Mouse (Mus musculus): ENCODE data around the gene Wdr26. TPM values are rescaled to one million over a fixed set of nuclear protein-coding genes. Genes with fewer than 3 reads are reported as not detected.

The Wdr26 gene
- polyA plus RNA-seq, 1 experiment from 2014 or later: 33.3 TPM

- H3K9me3 ChIP-seq: no peaks in the 10 kb centered on the region
- H3K9ac ChIP-seq: no peak overlapping the region
- no peaks in the 10 kb centered on the region for H3K27me3 ChIP-seq (replicated peaks)
- H3K4me3 ChIP-seq (replicated peaks): no peak overlapping the region
- 48% methylated on average over 9 of the region's 9 CpGs for WGBS
- H3K27ac ChIP-seq: peak overlapping the region; percentile 94
- peak overlapping the region; percentile 89 for H3K4me2 ChIP-seq
- no peak for ATAC-seq (ENCODE audit: insufficient read depth, low FRiP score, low read depth)
- no peaks in the 10 kb centered on the region for H3K36me3 ChIP-seq
- H3K4me1 ChIP-seq: peaks cover 34% of the 10 kb centered on the region
Measured at GRCm38 (mm10) chr1:181255450-181255849, 43.6 kb upstream of the Wdr26 start.

DNA sequence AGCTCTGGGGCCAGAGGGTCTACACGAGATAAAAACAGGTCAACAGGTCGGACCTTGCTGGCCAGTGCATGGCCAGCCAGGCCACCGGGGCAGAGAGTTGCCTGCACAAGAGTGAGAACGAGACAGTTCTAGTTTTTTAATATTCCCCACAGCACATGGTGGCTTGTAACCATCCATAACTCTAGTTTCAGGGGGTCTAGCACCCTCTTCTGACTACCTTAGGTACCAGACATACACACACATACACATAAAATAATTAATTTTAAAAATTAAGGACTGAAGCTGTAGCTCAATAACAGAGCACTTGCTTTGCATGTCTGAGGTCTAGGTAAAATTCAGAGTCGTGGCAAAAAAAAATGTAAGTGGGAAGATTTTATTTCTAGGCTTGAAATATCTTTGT, 39.8 kb upstream of the Wdr26 start:
- no peak overlapping the region for H3K4me3 ChIP-seq (replicated peaks)
- H3K4me2 ChIP-seq: no peak overlapping the region
- H3K9me3 ChIP-seq: no peaks in the 10 kb centered on the region
- no peak overlapping the region for H3K27ac ChIP-seq
- ATAC-seq (ENCODE audit: insufficient read depth, low FRiP score, low read depth): no peak
- H3K36me3 ChIP-seq: no peaks in the 10 kb centered on the region
- H3K9ac ChIP-seq: no peak overlapping the region
- peaks cover 17% of the 10 kb centered on the region for H3K4me1 ChIP-seq
- H3K27me3 ChIP-seq (replicated peaks): no peaks in the 10 kb centered on the region
- WGBS: 75% methylated on average over 5 of the region's 5 CpGs

DNA sequence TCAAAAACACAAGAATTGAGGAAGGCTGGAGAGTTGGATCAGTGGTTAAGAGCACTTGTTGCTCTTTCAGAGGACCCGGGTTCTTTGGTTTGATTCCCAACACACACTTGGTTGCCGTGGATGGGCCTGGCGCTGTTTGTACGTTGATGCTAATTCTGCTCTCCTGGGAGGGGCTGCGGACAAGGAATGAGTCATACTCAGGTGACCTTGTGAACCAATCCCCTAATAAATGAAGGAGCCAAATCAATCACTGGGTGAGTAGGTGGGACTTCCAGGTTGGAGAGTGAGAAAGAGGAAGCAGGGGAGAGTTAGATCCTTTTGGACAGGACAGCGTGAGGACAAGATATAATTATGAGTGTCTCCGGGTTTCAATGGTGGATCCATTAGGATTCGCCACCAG, 39.2 kb upstream of the Wdr26 start:
- Histone ChIP-seq H3K4me3 (replicated peaks) (no peak overlapping the region), H3K9ac (no peak overlapping the region), H3K27me3 (replicated peaks) (no peaks in the 10 kb centered on the region), H3K4me1 (peaks cover 18% of the 10 kb centered on the region), H3K4me2 (no peak overlapping the region), H3K9me3 (no peaks in the 10 kb centered on the region), H3K36me3 (no peaks in the 10 kb centered on the region), H3K27ac (no peak overlapping the region)
- WGBS: 95% methylated on average over 8 of the region's 8 CpGs
- ATAC-seq (ENCODE audit: insufficient read depth, low FRiP score, low read depth): no peak

DNA sequence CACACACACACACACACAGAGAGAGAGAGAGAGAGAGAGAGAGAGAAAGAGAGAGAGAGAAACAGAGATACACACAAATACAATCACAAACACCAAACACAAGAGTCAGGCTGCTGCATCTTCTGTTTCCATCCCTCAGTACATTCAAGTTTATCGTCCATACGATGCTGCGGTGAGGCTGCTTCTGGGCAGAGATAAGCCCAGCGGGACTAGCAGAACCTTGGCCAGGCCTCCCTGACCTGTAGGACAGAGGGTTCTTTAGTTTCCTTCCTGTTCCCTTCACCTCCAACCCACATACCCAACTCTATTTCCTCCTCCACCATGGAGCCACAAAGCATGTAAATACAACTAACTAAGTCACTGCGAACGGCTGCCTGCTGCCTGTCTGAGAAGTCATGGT, 37.7 kb upstream of the Wdr26 start:
- ATAC-seq (ENCODE audit: insufficient read depth, low FRiP score, low read depth): peak; percentile 55; the same call in 1 of the 2 replicates

GRCm38 (mm10) chr1:181247175-181247574, 35.4 kb upstream of the Wdr26 start:
- WGBS: 61% methylated on average over 3 of the region's 3 CpGs
- H3K27me3 ChIP-seq (replicated peaks): no peaks in the 10 kb centered on the region
- no peaks in the 10 kb centered on the region for H3K36me3 ChIP-seq
- no peaks in the 10 kb centered on the region for H3K9me3 ChIP-seq
- H3K9ac ChIP-seq: no peak overlapping the region
- H3K4me1 ChIP-seq: peaks cover 17% of the 10 kb centered on the region
- H3K27ac ChIP-seq: peak overlapping the region; percentile 51
- H3K4me2 ChIP-seq: no peak overlapping the region
- no peak for ATAC-seq (ENCODE audit: insufficient read depth, low FRiP score, low read depth)
- H3K4me3 ChIP-seq (replicated peaks): no peak overlapping the region

More for the DNA sequence above, 37.7 kb upstream of the Wdr26 start:
- Histone ChIP-seq H3K4me2 (no peak overlapping the region), H3K27ac (no peak overlapping the region), H3K36me3 (no peaks in the 10 kb centered on the region), H3K27me3 (replicated peaks) (no peaks in the 10 kb centered on the region), H3K4me3 (replicated peaks) (no peak overlapping the region), H3K4me1 (peaks cover 17% of the 10 kb centered on the region), H3K9me3 (no peaks in the 10 kb centered on the region), H3K9ac (no peak overlapping the region)
- WGBS: 78% methylated on average over 6 of the region's 6 CpGs

DNA sequence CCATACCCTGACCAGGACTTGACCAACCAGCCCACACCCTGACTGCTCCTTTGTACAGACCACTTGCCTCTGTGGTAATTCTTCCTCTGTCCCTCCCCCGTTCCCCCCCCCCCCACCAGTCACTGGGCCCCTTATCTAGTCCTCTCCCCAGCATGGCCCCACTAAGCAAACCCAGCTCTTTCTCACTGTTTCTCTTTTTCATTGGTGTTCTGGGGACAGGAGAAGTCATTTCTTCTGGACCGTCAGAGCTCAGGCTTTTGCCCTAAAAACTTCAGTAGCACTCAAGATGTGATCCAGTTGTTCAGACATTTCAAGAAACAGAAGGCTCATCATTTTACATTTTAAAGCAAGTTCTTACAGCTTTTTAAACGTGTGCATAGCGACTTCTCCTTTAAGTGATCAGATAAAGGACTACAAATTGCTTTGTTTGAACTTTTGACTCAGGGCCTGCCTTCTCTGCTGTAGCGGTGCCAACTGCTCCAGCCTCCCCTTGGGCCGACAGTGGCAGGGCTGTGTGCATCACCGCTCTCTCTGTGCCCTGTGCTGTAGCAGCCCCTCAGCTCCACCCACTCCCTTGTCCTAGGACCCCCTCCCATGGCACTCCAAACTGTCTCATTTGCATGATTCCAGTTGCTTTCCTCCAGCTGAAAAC, 34.8 kb upstream of the Wdr26 start:
- 20% methylated on average over 7 of the region's 7 CpGs for WGBS
- H3K27ac ChIP-seq: peak overlapping the region; percentile 51
- H3K4me3 ChIP-seq (replicated peaks): no peak overlapping the region

GRCm38 (mm10) chr1:181245554-181246486, 34.0 kb upstream of the Wdr26 start:
- Histone ChIP-seq H3K4me1 (peaks cover 17% of the 10 kb centered on the region), H3K36me3 (no peaks in the 10 kb centered on the region), H3K4me3 (replicated peaks) (no peak overlapping the region), H3K9me3 (no peaks in the 10 kb centered on the region), H3K27me3 (replicated peaks) (no peaks in the 10 kb centered on the region), H3K9ac (no peak overlapping the region), H3K4me2 (no peak overlapping the region), H3K27ac (peak overlapping the region; percentile 51)
- ATAC-seq (ENCODE audit: insufficient read depth, low FRiP score, low read depth): peak; percentile 72; the same call in 1 of the 2 replicates
- 60% methylated on average over 11 of the region's 11 CpGs for WGBS

More for the DNA sequence above, 34.8 kb upstream of the Wdr26 start:
- H3K27me3 ChIP-seq (replicated peaks): no peaks in the 10 kb centered on the region
- H3K4me2 ChIP-seq: no peak overlapping the region
- H3K4me1 ChIP-seq: peaks cover 17% of the 10 kb centered on the region
- no peak overlapping the region for H3K9ac ChIP-seq
- H3K36me3 ChIP-seq: no peaks in the 10 kb centered on the region
- peak; percentile 76 for ATAC-seq (ENCODE audit: insufficient read depth, low FRiP score, low read depth)
- no peaks in the 10 kb centered on the region for H3K9me3 ChIP-seq

DNA sequence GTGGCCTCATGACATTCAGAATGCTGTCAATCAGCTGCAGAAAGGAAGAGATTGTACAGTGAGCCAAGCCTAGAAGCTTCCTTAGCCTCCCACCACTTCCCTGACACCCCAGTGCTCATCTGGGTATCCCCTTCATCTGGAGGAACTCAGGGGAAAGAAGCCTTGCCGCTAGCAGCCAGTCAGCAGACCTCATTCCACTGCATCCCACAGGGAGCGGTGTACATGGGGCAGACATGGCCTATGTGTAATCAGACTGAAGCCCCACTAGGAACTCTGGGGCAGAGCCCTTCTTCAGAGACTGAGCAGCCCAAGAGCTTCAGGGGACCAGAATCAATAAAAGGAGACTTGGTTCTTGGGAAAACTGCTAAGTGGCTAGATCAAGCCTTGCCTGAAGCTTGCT, 33.3 kb upstream of the Wdr26 start:
- Histone ChIP-seq H3K27me3 (replicated peaks) (no peaks in the 10 kb centered on the region), H3K4me1 (peaks cover 17% of the 10 kb centered on the region), H3K36me3 (no peaks in the 10 kb centered on the region), H3K9me3 (no peaks in the 10 kb centered on the region), H3K4me3 (replicated peaks) (no peak overlapping the region), H3K27ac (no peak overlapping the region), H3K4me2 (no peak overlapping the region), H3K9ac (no peak overlapping the region)
- ATAC-seq (ENCODE audit: insufficient read depth, low FRiP score, low read depth): no peak
- 89% methylated on average over 2 of the region's 2 CpGs for WGBS

GRCm38 (mm10) chr1:181241185-181241584, 29.4 kb upstream of the Wdr26 start:
- no peaks in the 10 kb centered on the region for H3K9me3 ChIP-seq
- no peaks in the 10 kb centered on the region for H3K27me3 ChIP-seq (replicated peaks)
- WGBS: 97% methylated on average over 3 of the region's 3 CpGs
- H3K27ac ChIP-seq: no peak overlapping the region
- ATAC-seq (ENCODE audit: insufficient read depth, low FRiP score, low read depth): no peak
- H3K4me1 ChIP-seq: peaks cover 9% of the 10 kb centered on the region
- no peak overlapping the region for H3K9ac ChIP-seq
- no peaks in the 10 kb centered on the region for H3K36me3 ChIP-seq
- H3K4me2 ChIP-seq: no peak overlapping the region
- H3K4me3 ChIP-seq (replicated peaks): no peak overlapping the region

DNA sequence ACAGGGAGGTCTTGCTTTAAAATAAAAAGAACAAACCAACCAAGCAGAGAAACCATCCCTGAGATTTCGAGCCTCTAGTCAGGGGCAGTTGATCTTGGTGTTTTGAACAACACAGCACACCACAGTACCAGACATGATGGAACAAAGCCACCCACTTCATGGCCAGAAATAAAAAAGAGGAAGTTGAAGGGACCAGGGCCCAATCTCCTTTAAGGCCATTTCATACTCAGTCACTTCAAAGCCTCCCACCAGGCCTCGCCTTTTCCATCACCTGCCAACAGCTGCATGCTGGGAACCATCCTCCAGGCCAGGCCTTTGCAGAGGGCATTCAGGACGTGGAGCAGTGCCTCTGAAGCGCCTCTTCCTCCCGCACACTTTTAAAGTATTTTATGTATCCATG, 25.5 kb upstream of the Wdr26 start:
- 62% methylated on average over 5 of the region's 5 CpGs for WGBS
- Histone ChIP-seq H3K9me3 (no peaks in the 10 kb centered on the region), H3K9ac (no peak overlapping the region), H3K4me3 (replicated peaks) (no peak overlapping the region), H3K27ac (no peak overlapping the region), H3K36me3 (no peaks in the 10 kb centered on the region), H3K4me2 (no peak overlapping the region), H3K27me3 (replicated peaks) (no peaks in the 10 kb centered on the region), H3K4me1 (peaks cover 4% of the 10 kb centered on the region; the same call in 1 of the 2 replicates)
- no peak for ATAC-seq (ENCODE audit: insufficient read depth, low FRiP score, low read depth)

GRCm38 (mm10) chr1:181234326-181235035, 22.7 kb upstream of the Wdr26 start:
- Histone ChIP-seq H3K27ac (peak overlapping the region; percentile 35; the same call in 1 of the 2 replicates), H3K4me2 (peak overlapping the region; percentile 42), H3K9me3 (no peaks in the 10 kb centered on the region), H3K4me3 (replicated peaks) (peak overlapping the region; percentile 16), H3K4me1 (peaks cover 12% of the 10 kb centered on the region), H3K27me3 (replicated peaks) (no peaks in the 10 kb centered on the region), H3K9ac (no peak overlapping the region), H3K36me3 (no peaks in the 10 kb centered on the region)
- ATAC-seq (ENCODE audit: insufficient read depth, low FRiP score, low read depth): 0 out of 2 replicates have a peak, but pooled peaks have one; percentile 18
- 29% methylated on average over 8 of the region's 8 CpGs for WGBS

All from stomach, embryonic 15.5 days (tissue).